Mouse (Mus musculus) NIH3T3 (cell line): ENCODE measurements at regions not wholly inside any gene's neighbourhood (a gene's known extent, or its start where the extent isn't known, plus 50 kb on each side); places are given as distances from the start of the nearest gene placed in this dataset.

Source experiments
- DNase-seq: peaks from one replicate; pipeline ENCODE4 v3.0.0-alpha.2; 2012; ENCODE audit warnings: low read depth

DNA sequence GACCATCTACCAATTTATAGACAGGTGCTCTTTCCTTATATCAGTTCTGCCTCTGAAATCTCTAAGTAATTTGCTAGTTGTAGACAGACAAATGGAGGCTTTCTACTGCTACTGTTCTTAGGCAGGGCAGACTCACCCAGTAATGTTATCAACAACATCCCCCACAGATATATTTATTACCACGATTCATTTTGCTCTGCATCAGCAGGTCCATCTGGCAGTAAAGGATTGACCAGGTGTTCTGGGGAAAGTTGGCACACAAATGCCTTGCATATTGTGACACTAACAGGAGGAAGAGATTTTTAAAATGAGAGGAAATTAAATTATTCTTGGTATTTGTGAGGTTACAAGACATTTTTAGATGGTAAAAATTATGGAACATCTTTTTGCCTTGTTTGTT, 627.3 kb upstream of the Tmprss15 start:
- DNase-seq, result no peak

DNA sequence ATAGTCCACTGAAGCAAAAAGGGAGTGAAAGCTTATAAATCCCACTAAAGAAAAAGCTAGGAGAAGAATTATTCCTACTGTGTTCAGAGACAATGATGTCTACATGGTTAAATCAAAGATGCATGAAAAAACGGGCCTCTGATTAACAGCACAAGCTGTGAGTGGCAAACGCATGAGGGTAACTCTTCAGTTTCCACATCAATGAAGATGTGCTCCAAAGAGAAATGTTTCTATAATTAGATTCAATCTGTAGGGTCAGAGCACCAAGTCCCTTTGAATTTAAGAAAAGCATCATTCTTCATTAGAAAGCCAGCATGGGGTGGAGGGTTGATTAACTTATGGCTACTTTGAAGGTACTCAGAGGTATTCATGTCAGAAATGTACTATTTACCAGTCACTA, 601.5 kb upstream of the Tmprss15 start:
- DNase-seq, result no peak

DNA sequence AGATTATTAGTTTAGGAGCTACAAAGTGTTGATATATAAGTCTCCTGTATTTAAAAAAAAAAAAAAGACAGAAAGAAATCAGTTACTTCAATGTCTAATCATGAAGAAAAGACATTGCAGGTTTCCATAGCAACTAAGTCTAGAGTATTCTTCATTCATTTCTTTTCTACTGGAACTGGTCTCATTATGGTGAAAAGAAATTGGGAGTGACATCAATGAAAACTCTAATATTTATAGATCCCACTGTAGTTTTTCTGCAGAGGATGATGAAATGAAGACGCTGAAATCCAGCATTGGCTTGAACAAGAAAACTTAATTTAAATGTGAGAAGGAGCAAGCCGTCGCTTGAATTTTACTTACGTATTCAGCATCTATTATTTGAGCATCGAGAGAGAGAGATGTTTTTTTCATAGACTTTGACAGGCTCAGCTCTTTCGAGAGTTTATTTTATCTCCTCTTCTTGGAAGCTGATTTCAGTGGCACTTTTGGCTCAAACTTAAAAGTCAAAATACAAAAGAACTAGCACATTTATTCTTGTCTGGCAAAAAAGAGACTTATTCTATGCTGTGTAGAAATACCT, 560.4 kb upstream of the Tmprss15 start:
- DNase-seq, result no peak

DNA sequence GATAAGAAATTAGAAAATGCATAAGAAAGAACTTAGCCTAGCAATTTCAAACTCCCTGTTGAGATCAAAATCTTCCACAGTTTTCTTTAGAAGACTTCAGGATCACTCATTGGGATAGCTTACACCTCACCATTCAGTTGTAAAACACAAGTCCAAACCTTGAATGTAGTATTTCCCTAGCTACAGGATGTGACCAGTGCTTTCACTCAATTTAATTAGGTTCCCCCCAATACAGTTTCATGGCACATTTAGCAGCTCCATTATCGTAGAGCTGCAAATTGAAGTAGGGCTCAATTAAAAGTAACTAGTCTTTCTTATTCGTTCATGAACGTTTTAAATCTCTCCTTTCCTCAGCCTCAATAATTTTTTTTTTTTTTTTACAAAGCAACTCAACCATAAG, 550.0 kb upstream of the Tmprss15 start:
- DNase-seq, result no peak

DNA sequence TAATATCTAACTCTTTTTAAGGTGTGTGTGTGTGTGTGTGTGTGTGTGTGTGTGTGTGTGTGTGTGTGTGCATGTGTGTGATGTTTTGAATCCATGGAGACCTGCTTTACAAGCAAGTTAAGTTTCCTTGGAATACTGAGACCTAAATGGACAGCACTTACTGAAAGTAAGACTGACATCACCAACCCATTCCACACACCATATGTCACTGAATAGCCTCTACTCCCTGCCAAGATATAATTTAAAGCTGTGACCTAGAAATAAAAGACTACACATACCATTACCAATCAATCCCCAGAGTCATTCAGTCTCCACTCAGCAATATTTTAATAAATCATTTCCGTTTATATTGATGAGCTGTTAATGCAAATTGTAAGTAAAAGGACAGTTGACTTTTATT, 536.2 kb upstream of the Tmprss15 start:
- no peak for DNase-seq

DNA sequence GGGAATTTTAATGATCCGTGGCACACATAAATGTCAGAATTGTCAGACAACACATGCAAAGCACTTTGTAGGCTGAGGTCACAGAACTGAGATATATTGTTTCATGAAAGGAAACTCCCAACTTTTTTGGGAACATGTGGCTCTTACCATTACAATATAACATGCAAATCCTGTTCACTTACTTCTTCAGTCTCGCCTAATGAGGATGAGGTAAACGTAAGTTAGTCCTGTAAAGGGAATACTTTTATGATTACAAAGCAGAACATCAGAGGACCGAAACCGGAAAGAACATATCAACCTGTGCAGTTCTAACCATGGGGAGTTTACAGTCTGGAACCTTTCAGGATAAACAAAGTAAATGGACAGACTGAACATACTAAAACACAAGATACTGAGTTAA, 520.1 kb upstream of the Tmprss15 start:
- no peak for DNase-seq

DNA sequence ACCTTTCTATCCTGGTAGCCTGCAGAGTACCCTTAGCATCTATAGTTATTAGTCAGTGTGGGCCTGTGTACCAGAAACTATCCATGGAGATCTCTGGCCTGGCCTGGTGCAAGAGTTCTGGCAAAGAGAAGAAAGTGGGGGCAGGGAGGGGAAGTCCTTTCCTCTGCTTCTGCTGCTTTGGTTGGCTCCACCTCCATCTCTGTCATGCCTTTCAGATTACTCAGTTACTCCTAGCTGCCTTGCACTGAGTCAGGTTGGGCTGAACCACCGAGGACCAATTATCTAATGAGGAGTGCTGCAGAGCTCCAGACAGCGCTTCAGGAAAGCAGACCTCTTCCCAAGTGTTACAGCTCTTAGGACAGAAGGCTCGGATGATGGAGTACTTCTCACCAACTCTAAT, 500.0 kb upstream of the Tmprss15 start:
- DNase-seq, result peak; percentile 90

DNA sequence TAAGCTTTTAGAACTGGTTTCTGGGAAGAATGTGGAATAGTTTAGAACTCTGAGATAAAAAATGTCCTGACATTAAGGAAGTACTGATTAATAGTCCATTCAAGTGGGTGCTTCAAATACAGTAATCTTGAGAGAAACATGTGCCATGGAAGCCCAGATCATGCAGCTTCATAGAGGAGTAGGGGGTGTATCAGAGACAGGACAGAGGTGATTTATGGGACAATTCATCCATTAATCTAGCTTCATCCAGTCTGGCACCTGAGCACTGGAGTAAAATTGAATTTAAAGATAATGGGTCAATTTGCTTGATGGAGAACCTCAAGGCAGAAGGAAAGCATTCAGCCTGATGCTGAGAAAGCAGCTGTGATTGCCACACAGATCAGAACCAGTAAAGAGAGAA, 494.8 kb upstream of the Tmprss15 start:
- no peak for DNase-seq

DNA sequence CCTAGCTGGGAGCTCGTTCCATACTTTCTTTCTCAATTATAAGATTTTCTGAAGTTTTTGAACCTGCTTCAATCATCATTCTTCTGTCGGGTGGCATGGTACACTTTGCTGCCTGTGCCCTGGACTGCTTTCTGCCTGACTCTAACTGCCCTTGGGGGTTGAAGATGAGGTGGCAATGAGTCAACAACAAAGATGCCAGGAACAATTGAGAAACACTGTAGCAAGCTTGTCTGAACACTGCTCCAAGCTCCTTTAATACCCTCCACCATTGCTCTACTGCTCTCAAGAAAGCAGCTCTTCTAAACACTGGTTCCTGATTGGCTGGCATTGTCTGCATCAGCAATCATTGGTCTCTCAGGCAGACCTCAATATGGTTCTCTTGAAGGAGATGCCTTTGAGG, 480.0 kb upstream of the Tmprss15 start:
- DNase-seq, result peak; percentile 59

DNA sequence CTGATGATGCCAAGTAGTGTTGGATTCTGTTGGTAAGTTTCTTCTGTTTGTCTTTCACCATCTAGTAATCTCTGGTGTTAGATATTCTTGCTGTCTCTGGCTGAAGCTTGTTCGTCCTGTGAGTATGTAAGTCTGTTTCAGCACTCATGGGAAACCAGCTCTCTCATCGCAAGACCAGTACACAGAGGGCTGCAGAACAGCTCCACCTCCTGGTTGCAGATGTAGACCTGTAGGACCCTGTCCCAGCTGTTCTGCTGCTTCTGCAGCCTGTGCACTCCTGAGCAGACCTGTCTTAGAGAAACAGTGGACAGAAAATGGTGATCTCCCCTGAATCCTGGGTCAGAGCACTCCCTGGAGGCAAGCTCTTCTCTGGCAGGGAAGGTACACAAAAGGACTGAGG, 443.5 kb upstream of the Tmprss15 start:
- peak; percentile 22 for DNase-seq

DNA sequence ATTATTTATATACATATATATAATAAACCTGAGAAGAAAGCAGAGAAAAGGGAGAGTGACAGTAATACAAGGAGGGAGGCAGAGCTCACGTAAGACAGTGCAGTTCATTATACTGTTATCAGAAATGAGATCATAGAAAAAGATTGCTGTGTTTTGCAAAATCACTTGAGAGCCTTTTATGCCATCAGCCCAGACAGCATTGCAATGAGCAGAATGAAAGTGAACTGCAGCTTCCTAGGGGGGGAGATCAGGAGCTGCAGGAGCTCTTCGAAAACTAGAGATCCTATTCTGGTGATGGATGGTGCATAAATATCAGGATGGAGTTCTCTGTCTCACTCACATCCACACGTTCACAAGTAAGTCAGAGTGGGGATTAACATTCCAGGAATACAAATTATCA, 401.6 kb upstream of the Tmprss15 start:
- peak; percentile 2 for DNase-seq

DNA sequence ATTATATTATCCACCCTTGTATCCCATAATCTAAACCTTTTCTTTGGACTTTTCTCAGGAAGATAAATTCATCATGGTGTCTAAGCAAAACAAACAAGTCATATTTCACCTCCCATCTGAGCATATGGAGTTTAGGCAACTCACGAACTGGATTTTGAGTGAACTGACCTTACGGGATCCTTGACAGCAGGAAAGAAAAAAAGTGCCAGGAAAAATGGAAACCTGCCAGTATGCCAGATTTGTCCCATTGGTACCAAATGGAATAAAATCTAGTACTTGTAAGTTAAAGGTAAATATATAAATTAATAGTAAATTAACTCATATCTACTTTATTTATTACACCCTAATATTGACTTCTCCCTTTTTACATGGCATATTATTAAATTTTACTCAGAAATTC, 360.0 kb upstream of the Tmprss15 start:
- DNase-seq, result no peak

DNA sequence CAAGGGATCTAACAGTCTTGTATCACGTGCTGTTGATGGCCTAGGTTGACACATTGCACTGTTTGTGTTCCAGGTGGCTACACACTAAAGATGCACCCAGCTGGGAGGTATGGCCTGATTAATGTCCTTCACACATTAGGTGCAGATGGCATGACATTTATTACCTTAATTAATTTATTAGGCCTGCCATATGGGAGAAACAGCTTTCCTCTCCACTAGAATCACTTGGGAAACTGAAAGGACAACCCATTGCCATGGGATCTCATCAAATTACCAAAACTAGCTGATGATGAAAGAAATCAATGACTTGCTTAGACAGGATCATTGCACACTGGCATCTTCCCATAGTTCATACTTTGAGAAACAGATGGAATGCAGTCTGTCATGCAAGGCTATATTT, 358.8 kb upstream of the Tmprss15 start:
- no peak for DNase-seq

DNA sequence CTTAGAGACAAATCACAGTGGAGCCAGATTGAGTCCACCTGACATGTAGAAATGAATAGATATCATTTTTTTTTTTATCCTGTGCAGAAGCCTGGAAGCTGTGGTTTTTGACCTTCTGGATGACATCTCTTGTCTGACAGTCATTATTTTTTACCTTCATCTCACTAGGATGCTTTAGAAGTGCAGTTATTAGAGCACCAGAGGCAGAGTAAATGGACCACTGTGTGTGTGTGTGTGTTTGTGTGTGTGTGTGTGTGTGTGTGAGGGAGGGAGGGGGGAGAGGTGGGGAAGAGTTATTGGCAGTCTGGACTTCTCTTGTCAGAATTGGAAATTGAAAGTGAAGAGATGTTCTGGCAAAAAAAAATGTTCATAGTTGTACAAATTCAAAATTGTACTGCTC, 316.5 kb upstream of the Tmprss15 start:
- no peak for DNase-seq

DNA sequence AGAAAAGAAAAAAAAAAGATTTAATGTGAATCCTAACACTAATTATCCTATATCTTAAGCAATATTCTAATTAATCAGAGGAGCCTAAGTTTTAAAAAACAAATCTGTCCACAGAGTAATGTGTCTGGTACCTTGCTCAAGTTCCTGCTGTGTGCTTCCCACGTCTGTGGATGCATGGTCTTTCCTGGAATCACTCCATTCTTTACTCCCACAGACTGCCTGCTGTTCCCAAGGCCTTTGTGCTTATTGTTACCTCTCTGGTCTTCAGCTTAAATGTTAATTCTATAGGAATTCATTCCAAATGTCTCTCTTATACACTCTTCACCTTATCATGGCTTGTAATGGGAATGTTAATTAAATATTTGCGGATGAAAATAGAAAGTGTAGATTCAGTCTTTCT, 315.3 kb upstream of the Tmprss15 start:
- DNase-seq, result no peak

DNA sequence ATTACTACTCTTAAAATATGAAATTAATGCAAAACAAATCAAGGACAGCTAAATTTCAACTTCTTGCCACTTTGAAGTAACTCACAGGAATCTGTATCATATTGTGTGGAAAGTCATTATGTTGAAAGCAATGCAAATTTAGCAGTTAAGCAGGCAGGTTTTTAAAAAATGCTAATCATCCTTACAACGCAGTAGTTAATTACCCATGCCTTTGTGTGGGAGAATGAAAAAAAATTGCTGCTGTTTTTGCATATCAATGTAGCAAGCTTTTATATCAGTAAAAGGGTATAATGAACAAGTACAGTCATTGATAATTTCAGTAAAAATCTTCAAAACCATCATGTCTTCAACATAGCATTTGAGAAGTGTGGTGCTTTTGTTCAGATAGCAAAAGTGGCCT, 313.2 kb upstream of the Tmprss15 start:
- DNase-seq, result no peak

DNA sequence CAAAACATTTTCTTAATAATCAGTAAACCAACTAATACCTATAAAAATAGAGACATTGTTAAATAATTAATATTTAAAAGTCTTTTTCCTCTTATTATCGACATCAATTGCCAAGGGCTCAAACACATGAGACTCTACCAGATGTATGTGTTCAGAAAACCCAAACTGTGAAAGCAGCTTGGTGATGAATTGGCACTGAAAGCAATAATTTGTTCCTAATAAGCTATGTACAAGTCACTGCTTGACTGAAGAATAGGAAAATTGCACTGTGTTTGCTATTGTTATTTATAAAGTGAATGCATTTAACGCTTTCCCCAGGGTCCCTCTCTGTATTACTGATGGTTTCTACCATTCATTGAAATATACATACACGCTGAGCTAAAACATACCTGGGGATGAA, 309.2 kb upstream of the Tmprss15 start:
- no peak for DNase-seq

DNA sequence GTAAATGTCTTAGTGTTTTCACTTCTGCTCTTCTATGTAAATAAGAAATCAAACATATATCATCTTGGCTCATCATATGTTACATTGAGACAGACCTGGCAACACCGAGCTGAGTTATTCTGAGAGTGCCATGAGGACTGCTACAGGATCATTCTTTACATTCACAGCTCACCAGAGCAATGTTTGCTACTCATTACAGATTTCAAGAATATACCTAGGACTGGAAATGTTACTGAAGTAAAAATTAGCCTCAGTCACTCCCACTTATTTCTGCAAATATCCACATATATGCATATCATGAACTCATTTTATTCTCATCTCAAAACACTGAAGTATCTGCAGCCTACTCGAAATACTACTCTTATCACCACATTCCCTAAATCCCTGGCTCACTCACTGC, 307.6 kb upstream of the Tmprss15 start:
- DNase-seq, result no peak

DNA sequence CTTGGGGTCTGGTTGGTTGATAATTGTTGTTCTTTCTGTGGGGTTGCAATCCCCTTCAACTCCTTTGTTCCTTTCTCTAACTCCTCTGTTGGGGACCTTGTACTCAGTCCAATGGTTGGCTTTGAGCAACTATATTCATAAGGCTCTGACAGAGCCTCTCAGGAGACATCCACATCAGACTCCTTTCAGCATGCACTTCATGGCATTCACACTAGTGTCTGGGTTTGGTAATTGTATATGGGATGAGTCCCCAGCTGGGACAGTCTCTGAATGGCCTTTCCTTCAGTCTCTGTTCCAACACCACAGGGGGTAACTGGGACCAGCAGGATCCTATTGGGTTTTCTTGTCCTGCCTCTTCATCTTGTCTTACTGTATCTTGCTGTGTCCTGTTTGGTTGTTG, 303.5 kb upstream of the Tmprss15 start:
- DNase-seq, result no peak

DNA sequence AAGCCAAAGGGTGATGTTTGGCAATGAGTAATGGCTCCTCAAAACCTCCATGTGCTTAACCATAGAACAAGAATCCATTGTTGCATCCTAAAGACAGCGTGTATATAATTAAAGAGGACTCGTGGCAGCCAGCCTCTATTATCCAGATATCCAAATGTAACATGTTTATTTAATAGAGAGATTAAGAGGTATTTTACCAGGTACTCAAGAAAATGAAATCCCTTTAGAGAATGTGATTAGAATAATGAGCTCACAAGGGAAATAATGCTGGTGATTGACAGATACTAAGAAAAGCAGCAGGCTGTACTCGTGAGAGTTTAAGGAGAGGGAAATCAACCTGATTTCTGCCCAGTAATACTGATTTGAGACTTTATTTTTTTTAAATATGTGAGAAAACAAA, 295.5 kb upstream of the Tmprss15 start:
- DNase-seq, result no peak

DNA sequence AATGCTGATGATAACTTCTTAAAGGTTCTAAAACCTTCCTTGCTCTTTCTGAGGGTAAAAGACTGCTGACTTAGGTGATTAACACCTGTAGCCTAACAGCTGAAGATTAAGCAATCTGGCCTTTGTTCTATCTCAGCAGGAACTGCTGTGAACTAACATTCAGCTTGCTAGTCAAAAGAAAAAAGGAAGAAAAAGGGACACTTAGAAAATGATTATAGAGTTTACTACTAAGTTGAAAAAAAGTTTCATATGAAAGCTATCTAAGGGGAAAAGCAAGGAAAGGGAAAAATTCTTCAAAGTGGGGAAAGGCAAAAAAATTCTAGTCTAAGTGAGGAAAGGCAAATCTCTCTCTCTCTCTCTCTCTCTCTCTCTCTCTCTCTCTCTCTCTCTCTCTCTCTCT, 259.2 kb upstream of the Tmprss15 start:
- no peak for DNase-seq

DNA sequence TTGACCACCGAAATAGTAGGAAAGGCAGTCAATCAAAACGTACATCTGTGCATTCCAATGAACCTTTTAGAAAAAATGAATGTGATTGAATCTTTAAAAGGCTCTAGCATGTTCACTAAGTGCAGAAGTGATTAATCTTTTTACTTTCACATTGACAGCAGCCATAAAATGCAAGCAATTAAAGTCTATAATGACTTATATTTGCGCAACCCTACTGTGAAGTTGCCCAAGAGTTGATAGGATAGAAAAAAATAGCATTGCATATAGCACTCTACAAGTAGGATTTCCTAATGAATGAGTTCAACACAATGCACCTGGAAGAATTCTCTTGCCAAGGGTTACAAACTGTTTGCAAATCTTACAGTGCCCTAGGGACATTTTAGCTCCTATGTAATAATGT, 251.6 kb upstream of the Tmprss15 start:
- DNase-seq, result no peak

DNA sequence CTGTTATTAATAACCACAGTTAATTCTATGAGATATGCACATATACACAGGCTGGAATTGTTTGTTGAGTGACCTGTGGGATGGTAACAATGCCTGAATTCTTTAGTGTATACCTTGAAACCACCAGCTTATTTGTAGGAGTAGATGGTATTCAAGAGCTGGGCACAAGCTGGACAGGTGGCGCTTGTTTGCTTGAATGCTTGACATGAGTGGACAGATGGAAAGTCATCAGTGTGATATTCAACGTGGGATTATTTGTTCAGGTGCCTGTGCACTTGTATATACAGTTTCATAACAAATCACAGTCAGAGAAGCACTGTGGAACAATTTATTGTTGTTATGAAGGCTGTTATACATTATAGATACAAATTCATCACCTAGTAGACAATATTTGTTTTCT, 245.5 kb upstream of the Tmprss15 start:
- no peak for DNase-seq

DNA sequence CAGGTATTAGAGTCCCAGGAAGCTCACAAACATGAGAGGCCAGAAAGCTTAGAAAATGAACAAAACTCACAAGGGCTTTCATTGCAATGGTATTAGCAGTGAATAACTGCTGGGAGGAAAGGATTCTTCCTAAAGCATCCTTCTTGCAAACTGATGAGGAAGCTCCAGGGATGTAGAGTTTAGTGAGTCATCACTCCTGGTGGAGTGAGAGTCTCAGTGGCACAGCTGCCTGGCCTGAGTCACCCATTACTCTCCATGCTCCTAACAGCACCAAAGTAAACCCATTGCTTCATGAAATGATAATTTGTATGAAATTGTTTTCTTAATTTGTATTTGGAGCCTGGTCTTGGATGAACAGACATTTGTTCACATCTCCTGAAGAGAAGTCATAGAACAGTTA, 245.1 kb upstream of the Tmprss15 start:
- DNase-seq, result no peak

DNA sequence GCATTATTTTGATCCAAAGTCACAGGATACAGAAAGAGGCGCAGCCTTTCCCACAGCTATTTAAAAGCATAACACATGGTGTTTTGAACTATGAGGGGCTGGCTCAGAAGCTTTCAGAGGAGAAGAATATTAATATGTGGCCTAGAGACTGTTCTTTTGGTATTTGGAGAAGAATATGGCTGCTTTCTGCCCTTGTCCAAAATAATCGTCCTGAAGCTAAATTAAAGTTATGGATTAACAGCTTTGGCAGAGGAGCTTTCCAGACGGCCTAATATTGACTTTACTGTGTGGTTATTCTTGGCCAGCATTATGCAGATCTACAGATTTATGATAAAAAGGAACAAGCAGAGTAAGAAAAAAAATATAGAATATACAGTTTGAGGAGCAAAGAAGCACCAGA, 222.4 kb upstream of the Tmprss15 start:
- no peak for DNase-seq
